Mouse (Mus musculus) hindbrain, embryonic 15.5 days (tissue): ENCODE measurements around the gene Catip. TPM values are rescaled to one million over a fixed set of nuclear protein-coding genes. Genes with fewer than 3 reads are reported as not detected.

Experiments
- ATAC-seq: fragments of 200-750 bp; cut with Nextera tagmentation; 2 replicates; pipeline ENCODE4 v1.8.0; 2017; ENCODE audit warnings: low read depth, moderate number of reproducible peaks, moderate TSS enrichment; ENCODE audit not compliant: low FRiP score
- H3K27ac ChIP-seq: fragments of 300-500 bp; sonication (generic); replicated peaks from 2 replicates; pipeline ENCODE4 v1.5.1; 2015; ENCODE audit warnings: mild to moderate bottlenecking, inconsistent platforms
- H3K27me3 ChIP-seq: fragments of 300-500 bp; sonication (generic); 2 replicates; pipeline ENCODE4 v1.6.1; 2015; ENCODE audit warnings: control low read depth, inconsistent platforms
- H3K36me3 ChIP-seq: fragments of 300-500 bp; sonication (generic); 2 replicates; pipeline ENCODE4 v1.6.1; 2015; ENCODE audit warnings: control low read depth, inconsistent platforms
- H3K4me1 ChIP-seq: fragments of 300-500 bp; sonication (generic); replicated peaks from 2 replicates; pipeline ENCODE4 v1.6.1; 2015; ENCODE audit warnings: control low read depth, inconsistent platforms
- H3K4me2 ChIP-seq: fragments of 300-500 bp; sonication (generic); 2 replicates; pipeline ENCODE4 v1.6.1; 2015; ENCODE audit warnings: moderate library complexity, mild to moderate bottlenecking, inconsistent platforms
- H3K4me3 ChIP-seq: fragments of 300-500 bp; sonication (generic); 2 replicates; pipeline ENCODE4 v1.5.1; 2015; ENCODE audit warnings: mild to moderate bottlenecking, inconsistent platforms
- H3K9ac ChIP-seq: fragments of 300-500 bp; sonication (generic); 2 replicates; pipeline ENCODE4 v1.6.1; 2015; ENCODE audit warnings: inconsistent platforms
- H3K9me3 ChIP-seq: fragments of 300-500 bp; sonication (generic); 2 replicates; pipeline ENCODE4 v1.6.1; 2016; ENCODE audit warnings: control low read depth, inconsistent platforms
- WGBS: fragments of 180-500 bp; shearing (Covaris S2); methylation state at CpG from one replicate; pipeline ENCODE4 v1.1.7; 2015; 5-methylcytosine and 5-hydroxymethylcytosine counted together
- microRNA counts: library from miRNA; unstranded; fragments of <30 nt; microRNA quantifications from one replicate; lab custom pipeline; 2016
- microRNA-seq: library from miRNA; unstranded; fragments of <30 nt; microRNA quantifications from one replicate; pipeline ENCODE4, GENCODE M21; 2016
- polyA plus RNA-seq: library from polyadenylated mRNA; unstranded; fragments of >200 nt; fragmentation: Nextera tagmentation; extraction: Ambion mirVana; gene quantifications from 2 replicates; pipeline ENCODE4 v1.2.1, GENCODE M21; 2015

Catip gene
- polyA plus RNA-seq, 1 experiment from 2014 or later, result 2.4 TPM

DNA sequence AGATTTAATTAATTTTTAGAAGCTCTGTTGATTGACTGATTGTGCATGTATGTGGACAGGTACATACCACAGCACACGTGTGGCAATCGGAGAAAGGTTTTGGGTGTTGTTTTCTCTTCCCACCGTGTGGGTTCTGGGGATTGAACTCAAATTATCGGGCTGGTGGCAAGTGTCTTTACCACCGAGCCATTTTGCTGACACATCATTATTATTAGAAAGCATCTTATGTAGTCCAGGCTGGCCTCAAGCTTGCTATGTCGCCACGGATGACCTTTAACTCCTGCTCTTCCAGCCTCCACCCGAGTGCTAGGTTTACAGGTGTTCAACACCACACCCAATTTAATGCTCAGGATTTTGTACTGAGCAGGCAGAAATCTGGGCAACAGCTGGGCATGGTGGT is 50.8 kb downstream of the Catip start:
- Histone ChIP-seq H3K4me1 (no peaks in the 10 kb centered on the region), H3K9ac (no peak overlapping the region), H3K4me2 (no peak overlapping the region), H3K4me3 (no peak overlapping the region), H3K27ac (no peak overlapping the region), H3K9me3 (no peaks in the 10 kb centered on the region), H3K27me3 (no peaks in the 10 kb centered on the region), H3K36me3 (no peaks in the 10 kb centered on the region)
- WGBS, result 84% methylated on average over 8 of the region's 8 CpGs
- no peak for ATAC-seq

DNA sequence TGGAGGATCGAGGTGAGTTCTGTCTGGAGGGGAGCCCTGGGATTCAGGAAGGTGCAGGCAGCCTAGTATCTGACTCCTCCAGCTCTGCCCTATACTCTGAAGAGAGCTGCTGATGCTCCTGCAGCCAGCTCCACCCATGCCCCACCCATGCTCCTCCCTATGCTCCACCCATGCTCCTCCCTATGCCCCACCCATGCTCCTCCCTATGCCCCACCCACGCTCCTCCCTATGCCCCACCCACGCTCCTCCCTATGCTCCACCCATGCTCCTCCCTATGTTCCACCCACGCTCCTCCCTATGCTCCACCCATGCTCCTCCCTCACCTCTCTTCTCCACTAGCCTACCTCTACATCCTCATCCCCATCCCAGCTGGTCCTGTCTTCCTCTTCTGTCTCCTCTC is 53.2 kb downstream of the Catip start:
- H3K9me3 ChIP-seq, result no peaks in the 10 kb centered on the region
- no peak overlapping the region for H3K4me2 ChIP-seq
- no peak overlapping the region for H3K4me3 ChIP-seq
- WGBS, result 50% methylated on average over 4 of the region's 4 CpGs
- no peaks in the 10 kb centered on the region for H3K36me3 ChIP-seq
- H3K27ac ChIP-seq, result no peak overlapping the region
- H3K27me3 ChIP-seq, result no peaks in the 10 kb centered on the region
- no peak overlapping the region for H3K9ac ChIP-seq
- no peak for ATAC-seq
- no peaks in the 10 kb centered on the region for H3K4me1 ChIP-seq

MicroRNAs within 50 kb of the gene (microRNA counts, 519-probe panel; counts per million panel counts)
- microRNA mmu-miR-26b (lab: Ali Mortazavi, UCI), result 3,179 counts per million, percentile 63 among the panel's probes with 10 or more counts

Small RNA genes within 50 kb of the gene (microRNA-seq; reads per million reads assigned to microRNA genes)
- gene Mir26b, result 16,036 reads per million, percentile 97 among the genes with 10 or more reads in this experiment

Other genes with a start within 250 kb of the Catip start
- 13.5 and 14.0 TPM in 2 replicates for gene Tns1, start 237.7 kb upstream of the Catip start, polyA plus RNA-seq
- gene Rufy4, start 236.6 kb upstream of the Catip start, polyA plus RNA-seq, result 0.24 and 0.30 TPM in 2 replicates
- 0.05 and 0.12 TPM in 2 replicates for gene Cxcr2, start 208.1 kb upstream of the Catip start, polyA plus RNA-seq
- gene Cxcr1, start 167.5 kb upstream of the Catip start, polyA plus RNA-seq, result not detected in 2 replicates
- gene Arpc2, start 126.0 kb upstream of the Catip start, polyA plus RNA-seq, result 381 and 397 TPM in 2 replicates
- not detected in 2 replicates for gene Gpbar1, start 83.6 kb upstream of the Catip start, polyA plus RNA-seq
- 212 and 217 TPM in 2 replicates for gene Aamp, start 77.4 kb upstream of the Catip start, polyA plus RNA-seq
- gene Pnkd, start 77.2 kb upstream of the Catip start, polyA plus RNA-seq, result 137 and 144 TPM in 2 replicates
- gene Tmbim1, start 56.5 kb upstream of the Catip start, polyA plus RNA-seq, result 11.1 and 11.5 TPM in 2 replicates
- 2.9 and 3.4 TPM in 2 replicates for gene Slc11a1, start 13.1 kb downstream of the Catip start, polyA plus RNA-seq
- 19.3 and 19.5 TPM in 2 replicates for gene Ctdsp1, start 29.4 kb downstream of the Catip start, polyA plus RNA-seq
- 0.12 and 0.24 TPM in 2 replicates for gene Vil1, start 47.3 kb downstream of the Catip start, polyA plus RNA-seq
- 48.7 and 51.1 TPM in 2 replicates for gene Cnot9, start 143.9 kb downstream of the Catip start, polyA plus RNA-seq
- 5.6 and 6.1 TPM in 2 replicates for gene Plcd4, start 180.8 kb downstream of the Catip start, polyA plus RNA-seq
- 23.9 and 25.1 TPM in 2 replicates for gene Usp37, start 182.2 kb downstream of the Catip start, polyA plus RNA-seq
- gene Zfp142, start 226.1 kb downstream of the Catip start, polyA plus RNA-seq, result 8.1 and 8.3 TPM in 2 replicates
- 20.0 and 21.5 TPM in 2 replicates for gene Bcs1l, start 226.2 kb downstream of the Catip start, polyA plus RNA-seq
- 40.2 and 41.7 TPM in 2 replicates for gene Rnf25, start 239.3 kb downstream of the Catip start, polyA plus RNA-seq
- gene Stk36, start 239.3 kb downstream of the Catip start, polyA plus RNA-seq, result 18.6 and 19.8 TPM in 2 replicates